Mouse (Mus musculus): ENCODE measurements around the gene Gigyf1.

- no peak for TF ChIP-seq CTCF (IDR thresholded peaks at IDR 0.05; ENCODE audit: low read depth)
- no peak for TF ChIP-seq EP300 (optimal IDR thresholded peaks at IDR 0.05)
These were observed 3.5 kb upstream of the Gigyf1 start for GRCm38 (mm10) chr5:137514811-137515210.
